ENCODE assay signal across 29 mouse cellular contexts in the genomic region with DNA sequence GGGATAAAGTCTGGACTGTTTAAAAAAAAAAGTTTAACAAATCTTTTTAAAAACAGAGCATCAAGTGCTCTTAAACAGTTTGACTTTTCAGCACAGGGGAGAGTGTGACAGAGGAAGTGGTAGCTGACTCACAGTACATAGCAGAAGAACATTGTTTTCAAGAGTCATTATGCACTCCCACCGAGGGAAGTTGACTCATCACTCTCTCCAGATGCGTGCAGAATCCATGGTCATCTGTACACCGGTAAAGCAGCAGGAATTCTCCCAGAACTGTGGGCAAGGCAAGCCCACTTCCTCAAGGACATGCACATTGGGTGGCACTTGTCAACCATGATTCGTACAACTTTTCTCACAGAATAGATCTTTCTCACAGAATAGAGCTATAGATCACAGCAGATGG. TPM values are rescaled to one million over a fixed set of nuclear protein-coding genes. Genes with fewer than 3 reads are reported as not detected.
DNase-seq lines count a peak whose midpoint lies in the region; ATAC-seq and TF ChIP-seq lines count a peak whose summit lies in the region.
"Had no signal": no experiment of that assay in that cellular context is flagged by ENCODE, and none has a peak within 500 bp of the region (broad histone marks: within the 10 kb centered on the region; RNA-seq: fewer than 3 reads in every experiment).

No protein-coding gene starts in this region.

- TF ChIP-seq CTCF in liver, postnatal 0 days (IDR thresholded peaks at IDR 0.05; ENCODE audit: low read depth), result no peak

- DNase-seq in liver, postnatal 0 days, result no peak
- peak; percentile 90 for DNase-seq in 416B (ENCODE audit: low read depth)
- peak; percentile 57 for DNase-seq in NIH3T3 (ENCODE audit: low read depth)
- DNase-seq in layer of hippocampus, adult 11-12 months (ENCODE audit: low spot score), result no peak
- DNase-seq in cerebellum, postnatal 25 days, result no peak
- no peak for DNase-seq in urinary bladder, postnatal 25 days (ENCODE audit: low spot score)
- DNase-seq: adrenal gland, adult 2 months; adrenal gland, postnatal 36 days; cerebellum, adult 11 months; cerebellum, adult 8-10 months; cerebellum, postnatal 14 days; gastrocnemius, postnatal 14 days; heart, adult 2 months; heart, postnatal 14 days; kidney, adult 18-20 months had no signal

- H3ac ChIP-seq in myocyte (ENCODE audit: control insufficient read depth, insufficient read length), result no peak overlapping the region

- no peak for TF ChIP-seq POLR2A in myocyte (IDR thresholded peaks at IDR 0.05; ENCODE audit: insufficient read length, low read depth)

- WGBS in liver, postnatal 0 days (ENCODE audit: insufficient replicate concordance), result 35% methylated on average over 4 of the region's 4 CpGs
- 33% methylated on average over 4 of the region's 4 CpGs for WGBS in liver, embryonic 12.5 days (ENCODE audit: insufficient replicate concordance)

- no peak overlapping the region for H3K9ac ChIP-seq in liver, postnatal 0 days (replicated peaks)
- no peak overlapping the region for H3K9ac ChIP-seq in liver, embryonic 12.5 days
- H3K9ac ChIP-seq: embryonic facial prominence, embryonic 12.5 days; forebrain, embryonic 15.5 days; heart, embryonic 15.5 days; hindbrain, embryonic 13.5 days; intestine, embryonic 15.5 days had no signal

- no peaks in the 10 kb centered on the region for H3K36me3 ChIP-seq in liver, postnatal 0 days (replicated peaks; ENCODE audit: insufficient read depth, low read length)
- no peaks in the 10 kb centered on the region for H3K36me3 ChIP-seq in liver, embryonic 12.5 days
- no peaks in the 10 kb centered on the region for H3K36me3 ChIP-seq in myocyte (ENCODE audit: control insufficient read depth, insufficient read depth)
- H3K36me3 ChIP-seq: embryonic facial prominence, embryonic 12.5 days; forebrain, embryonic 15.5 days; heart, embryonic 15.5 days; hindbrain, embryonic 13.5 days; intestine, embryonic 15.5 days had no signal

- H3K4me3 ChIP-seq in liver, postnatal 0 days (ENCODE audit: low read depth, low read length), result no peak overlapping the region
- H3K4me3 ChIP-seq in liver, embryonic 12.5 days, result no peak overlapping the region
- H3K4me3 ChIP-seq in myocyte, result no peak overlapping the region
- H3K4me3 ChIP-seq: embryonic facial prominence, embryonic 12.5 days; forebrain, embryonic 15.5 days; heart, adult 2 months; heart, embryonic 15.5 days; hindbrain, embryonic 13.5 days; intestine, embryonic 15.5 days had no signal

- no peak for TF ChIP-seq EP300 in liver, postnatal 0 days (IDR thresholded peaks at IDR 0.05; ENCODE audit: low read depth)

- H3K9me3 ChIP-seq in liver, postnatal 0 days (ENCODE audit: low read length), result no peaks in the 10 kb centered on the region
- no peaks in the 10 kb centered on the region for H3K9me3 ChIP-seq in liver, embryonic 12.5 days (replicated peaks)
- H3K9me3 ChIP-seq: embryonic facial prominence, embryonic 12.5 days; forebrain, embryonic 15.5 days; heart, embryonic 15.5 days; hindbrain, embryonic 13.5 days; intestine, embryonic 15.5 days had no signal

- H3K27ac ChIP-seq in liver, postnatal 0 days (ENCODE audit: low read depth), result no peak overlapping the region
- H3K27ac ChIP-seq in liver, embryonic 12.5 days, result no peak overlapping the region
- H3K27ac ChIP-seq: embryonic facial prominence, embryonic 12.5 days; forebrain, embryonic 15.5 days; heart, adult 2 months; heart, embryonic 15.5 days; hindbrain, embryonic 13.5 days; intestine, embryonic 15.5 days had no signal

- ATAC-seq in liver, postnatal 0 days, result peak; percentile 69
- no peak for ATAC-seq in liver, embryonic 12.5 days
- ATAC-seq: activated CD4-positive, CD25-positive, alpha-beta regulatory T cell, adult 4 months; forebrain, embryonic 15.5 days; intestine, embryonic 15.5 days had no signal

- H3K4me1 ChIP-seq in liver, postnatal 0 days (ENCODE audit: insufficient read depth), result no peaks in the 10 kb centered on the region
- no peaks in the 10 kb centered on the region for H3K4me1 ChIP-seq in liver, embryonic 12.5 days
- H3K4me1 ChIP-seq: embryonic facial prominence, embryonic 12.5 days; forebrain, embryonic 15.5 days; heart, embryonic 15.5 days; hindbrain, embryonic 13.5 days; intestine, embryonic 15.5 days had no signal

- no peak overlapping the region for H3K4me2 ChIP-seq in liver, postnatal 0 days (ENCODE audit: low read depth, low read length)
- no peak overlapping the region for H3K4me2 ChIP-seq in liver, embryonic 12.5 days
- peak overlapping the region; percentile 30 for H3K4me2 ChIP-seq in myocyte (ENCODE audit: low read depth)
- H3K4me2 ChIP-seq: embryonic facial prominence, embryonic 12.5 days; forebrain, embryonic 15.5 days; heart, embryonic 11.5 days; heart, embryonic 15.5 days; hindbrain, embryonic 13.5 days; intestine, embryonic 15.5 days had no signal

- H3K27me3 ChIP-seq in liver, postnatal 0 days (ENCODE audit: insufficient read depth, low read length), result peaks cover 8% of the 10 kb centered on the region; the same call in 1 of the 2 replicates
- H3K27me3 ChIP-seq in liver, embryonic 12.5 days (replicated peaks), result peaks cover 14% of the 10 kb centered on the region
- H3K27me3 ChIP-seq in myocyte (ENCODE audit: control insufficient read depth, insufficient read depth, insufficient read length), result no peaks in the 10 kb centered on the region

- H3K79me2 ChIP-seq in myocyte (ENCODE audit: control insufficient read depth, insufficient read depth), result no peaks in the 10 kb centered on the region

TF ChIP-seq in myocyte, 11 proteins besides CTCF, POLR2A, EP300 and RAD21:
- no peak for TF ChIP-seq USF1 (IDR thresholded peaks at IDR 0.05; ENCODE audit: low read depth)
- no peak for TF ChIP-seq TCF12 (IDR thresholded peaks at IDR 0.05; ENCODE audit: insufficient read depth, poor library complexity, severe bottlenecking)
- no peak for TF ChIP-seq TCF3 (IDR thresholded peaks at IDR 0.05; ENCODE audit: insufficient read length, low read depth)
- no peak for TF ChIP-seq MYOG (IDR thresholded peaks at IDR 0.05; ENCODE audit: control insufficient read depth in 1 of 3, insufficient read depth in 1 of 3, insufficient read length in 2 of 3, low read depth in 2 of 3)
- TF ChIP-seq MAX (IDR thresholded peaks at IDR 0.05; ENCODE audit: low read depth), result no peak
- TF ChIP-seq CEBPB (IDR thresholded peaks at IDR 0.05; ENCODE audit: insufficient read depth, poor library complexity, severe bottlenecking), result no peak
- no peak for TF ChIP-seq E2F4 (IDR thresholded peaks at IDR 0.05; ENCODE audit: insufficient read depth)

RNA-seq across cellular contexts. Expression of a gene that starts 22.3 kb away (rescaled TPM):
- not detected in 2 replicates for polyA plus RNA-seq in liver, postnatal 0 days (2015; fragmentation: Nextera tagmentation; extraction: Ambion mirVana)
- polyA plus RNA-seq in liver, embryonic 12.5 days (2016; fragmentation: Nextera tagmentation; extraction: Ambion mirVana), result not detected in 2 replicates
- not detected for polyA plus RNA-seq in myocyte (2012; fragmentation: generic; extraction: Trizol)
- polyA plus RNA-seq: activated CD4-positive, CD25-positive, alpha-beta regulatory T cell, adult 4 months; brain, embryonic 14.5 days; cortical plate, adult 2 months; embryonic facial prominence, embryonic 12.5 days; forebrain, embryonic 11.5 days; forebrain, embryonic 15.5 days; frontal cortex, adult 2 months; gonadal fat pad, adult 2 months; heart, adult 2 months; heart, embryonic 11.5 days; heart, embryonic 15.5 days; hindbrain, embryonic 13.5 days; intestine, embryonic 15.5 days had no signal

RNA-seq across cellular contexts. Expression of a gene that starts 57.3 kb away (rescaled TPM):
- 0.08 and 0.20 TPM in 2 replicates for polyA plus RNA-seq in liver, postnatal 0 days (2015; fragmentation: Nextera tagmentation; extraction: Ambion mirVana)
- 0.69 and 0.71 TPM in 2 replicates for polyA plus RNA-seq in liver, embryonic 12.5 days (2016; fragmentation: Nextera tagmentation; extraction: Ambion mirVana)
- polyA plus RNA-seq in myocyte (2012; fragmentation: generic; extraction: Trizol), result 0.26 TPM

Comparison
In these comparisons a context has a peak if more than half of its experiments do, and no peak if none do; other contexts are left out.
1. DNase-seq: peak in 416B (single experiment) and NIH3T3 (single experiment); none in liver, postnatal 0 days (single experiment), layer of hippocampus, adult 11-12 months (single experiment), cerebellum, postnatal 25 days (0 of 2) and urinary bladder, postnatal 25 days (single experiment).